Mouse (Mus musculus) liver, postnatal 0 days (tissue): ENCODE results near the gene C6.

Experiments used
- CTCF ChIP-seq: sonication (generic); IDR thresholded peaks from 2 replicates; pipeline ENCODE4 v1.5.1; 2016; ENCODE audit warnings: antibody characterized with exemption, low read depth
- EP300 ChIP-seq: IDR thresholded peaks from 2 replicates; pipeline ENCODE4 v1.6.1; 2016; ENCODE audit warnings: antibody characterized with exemption, low read depth, mild to moderate bottlenecking

- no peak for TF ChIP-seq CTCF
- TF ChIP-seq EP300, result no peak
These were observed 94.2 kb downstream of the C6 start for GRCm38 (mm10) chr15:4821161-4821560.
